Mouse (Mus musculus): Measurements from ENCODE around the gene Bcl11b. TPM values are rescaled to one million over a fixed set of nuclear protein-coding genes. Genes with fewer than 3 reads are reported as not detected.

Gene Bcl11b
- total and polyA plus RNA-seq, 3 experiments = 0.77 to 1.3 (median 1.1) TPM

DNA sequence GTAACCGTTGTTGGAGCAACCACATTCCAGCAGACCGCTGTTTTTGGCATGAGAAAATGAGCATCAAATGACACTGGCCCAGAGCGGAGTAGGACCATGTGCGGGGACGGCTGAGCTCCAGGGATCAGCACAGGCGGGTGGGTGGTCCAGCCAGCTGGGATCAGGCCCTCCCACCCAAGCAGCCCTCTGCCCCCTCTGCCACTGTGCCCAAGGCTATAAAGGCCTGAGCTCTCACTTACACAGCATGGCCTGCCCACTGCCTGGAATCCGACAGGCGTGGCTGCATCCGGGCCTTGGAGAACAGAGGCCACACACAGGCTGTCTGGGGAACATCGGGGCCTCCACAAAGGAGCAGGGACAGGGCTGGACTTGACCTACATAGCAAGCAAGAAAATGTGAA lies 113.6 kb downstream of the Bcl11b start:
- H3K4me1 ChIP-seq (ENCODE audit: control insufficient read depth, insufficient read depth, low read length) = no peaks in the 10 kb centered on the region
- 73% methylated on average over 10 of the region's 10 CpGs for WGBS
- no peak overlapping the region for H3K4me3 ChIP-seq
- no peak for TF ChIP-seq EP300 (IDR thresholded peaks at IDR 0.05; ENCODE audit: insufficient read depth, low read depth, low read length)
- no peak overlapping the region for H3K9ac ChIP-seq (ENCODE audit: low read depth, low read length)
- no peak overlapping the region for H3K27ac ChIP-seq
- no peaks in the 10 kb centered on the region for H3K27me3 ChIP-seq (ENCODE audit: control insufficient read depth, insufficient read depth, low read length)
- no peak for DNase-seq
- intact Hi-C loops (cut with DNase I) = no loop called here
- H3K79me2 ChIP-seq (replicated peaks; ENCODE audit: control insufficient read depth, insufficient read depth, low read length) = no peaks in the 10 kb centered on the region
- no peaks in the 10 kb centered on the region for H3K36me3 ChIP-seq (ENCODE audit: control insufficient read depth, insufficient read depth, low read length)

DNA sequence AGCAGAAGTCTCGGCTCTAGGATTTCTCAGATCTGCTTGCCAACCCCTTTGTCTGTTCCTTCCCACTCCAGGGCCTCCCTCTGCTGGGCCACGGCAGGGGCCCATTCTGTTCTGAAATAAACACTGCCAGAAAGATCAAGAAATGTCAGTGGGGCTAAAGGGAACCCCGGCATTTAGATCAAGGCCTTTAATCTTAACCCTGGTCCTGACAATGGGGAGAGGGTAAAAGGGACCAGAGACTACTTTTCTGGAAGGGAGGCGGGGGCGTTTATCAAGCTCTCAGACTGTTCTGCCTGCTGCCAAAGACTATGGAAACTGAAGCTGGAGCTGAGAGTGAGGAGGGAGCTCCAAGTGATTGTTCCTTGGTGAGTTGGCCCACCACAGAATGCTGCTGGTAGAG lies 114.8 kb downstream of the Bcl11b start:
- no peaks in the 10 kb centered on the region for H3K27me3 ChIP-seq (ENCODE audit: control insufficient read depth, insufficient read depth, low read length)
- 58% methylated on average over 5 of the region's 5 CpGs for WGBS
- intact Hi-C loops (cut with DNase I) = no loop called here
- H3K36me3 ChIP-seq (ENCODE audit: control insufficient read depth, insufficient read depth, low read length) = no peaks in the 10 kb centered on the region
- TF ChIP-seq CTCF (IDR thresholded peaks at IDR 0.05) (no peak), EP300 (IDR thresholded peaks at IDR 0.05; ENCODE audit: insufficient read depth, low read depth, low read length) (no peak), POLR2A (IDR thresholded peaks at IDR 0.05; ENCODE audit: insufficient read depth, low read depth, low read length) (no peak)
- no peaks in the 10 kb centered on the region for H3K4me1 ChIP-seq (ENCODE audit: control insufficient read depth, insufficient read depth, low read length)
- no peak overlapping the region for H3K4me3 ChIP-seq
- H3K79me2 ChIP-seq (replicated peaks; ENCODE audit: control insufficient read depth, insufficient read depth, low read length) = no peaks in the 10 kb centered on the region
- no peak overlapping the region for H3K9ac ChIP-seq (ENCODE audit: low read depth, low read length)
- H3K27ac ChIP-seq = no peak overlapping the region
- DNase-seq = no peak

DNA sequence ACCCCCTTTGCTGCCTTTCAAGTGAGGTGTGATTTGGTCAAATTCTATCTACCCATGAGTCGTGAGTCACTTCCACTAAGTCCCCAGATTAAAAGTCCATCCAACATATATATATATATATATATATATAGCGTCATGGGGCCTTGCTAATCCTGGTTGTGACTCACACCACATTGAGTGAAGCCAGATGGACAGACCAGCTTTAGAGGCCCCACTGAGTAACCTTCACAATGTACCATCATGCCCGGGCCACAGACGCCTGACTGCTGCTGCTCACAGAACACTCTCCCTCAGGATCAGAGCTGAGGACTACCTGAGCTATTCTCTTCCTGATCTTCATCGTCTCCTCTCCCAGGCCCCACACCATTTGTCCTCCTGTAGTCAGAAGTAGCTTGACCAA lies 115.4 kb downstream of the Bcl11b start:
- Histone ChIP-seq H3K4me1 (ENCODE audit: control insufficient read depth, insufficient read depth, low read length) (no peaks in the 10 kb centered on the region), H3K4me3 (no peak overlapping the region), H3K36me3 (ENCODE audit: control insufficient read depth, insufficient read depth, low read length) (no peaks in the 10 kb centered on the region), H3K79me2 (replicated peaks; ENCODE audit: control insufficient read depth, insufficient read depth, low read length) (no peaks in the 10 kb centered on the region), H3K27ac (no peak overlapping the region), H3K27me3 (ENCODE audit: control insufficient read depth, insufficient read depth, low read length) (no peaks in the 10 kb centered on the region), H3K9ac (ENCODE audit: low read depth, low read length) (no peak overlapping the region)
- intact Hi-C loops (cut with DNase I) = no loop called here
- TF ChIP-seq POLR2A (IDR thresholded peaks at IDR 0.05; ENCODE audit: insufficient read depth, low read depth, low read length) = no peak
- TF ChIP-seq EP300 (IDR thresholded peaks at IDR 0.05; ENCODE audit: insufficient read depth, low read depth, low read length) = no peak
- TF ChIP-seq CTCF (IDR thresholded peaks at IDR 0.05) = no peak
- DNase-seq = no peak
- 75% methylated on average over 5 of the region's 5 CpGs for WGBS

DNA sequence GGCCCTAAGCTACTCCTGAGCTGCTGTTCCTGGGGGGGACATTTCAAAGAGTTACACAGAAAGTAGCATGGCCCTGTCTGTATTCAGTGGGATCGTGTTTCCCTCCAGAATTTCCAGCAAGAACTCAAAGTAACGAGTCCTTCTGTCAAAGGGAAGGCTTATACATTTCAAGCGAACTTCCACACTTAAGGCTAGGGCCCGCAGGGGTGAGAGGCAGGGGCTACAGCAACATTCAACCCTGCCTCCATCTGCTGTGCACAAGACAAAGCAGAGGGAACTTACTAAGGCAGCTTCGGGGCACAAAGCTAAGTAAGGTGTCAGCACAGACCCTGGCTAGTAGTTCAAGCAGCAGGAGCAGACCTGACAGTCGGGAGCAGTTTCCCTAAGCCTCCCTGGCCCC lies 115.8 kb downstream of the Bcl11b start:
- H3K27me3 ChIP-seq (ENCODE audit: control insufficient read depth, insufficient read depth, low read length) = no peaks in the 10 kb centered on the region
- 69% methylated on average over 6 of the region's 6 CpGs for WGBS
- no peaks in the 10 kb centered on the region for H3K36me3 ChIP-seq (ENCODE audit: control insufficient read depth, insufficient read depth, low read length)
- no peaks in the 10 kb centered on the region for H3K4me1 ChIP-seq (ENCODE audit: control insufficient read depth, insufficient read depth, low read length)
- H3K4me3 ChIP-seq = no peak overlapping the region
- H3K79me2 ChIP-seq (replicated peaks; ENCODE audit: control insufficient read depth, insufficient read depth, low read length) = no peaks in the 10 kb centered on the region
- H3K27ac ChIP-seq = no peak overlapping the region
- intact Hi-C loops (cut with DNase I) = no loop called here
- TF ChIP-seq CTCF (IDR thresholded peaks at IDR 0.05) (no peak), POLR2A (IDR thresholded peaks at IDR 0.05; ENCODE audit: insufficient read depth, low read depth, low read length) (no peak), EP300 (IDR thresholded peaks at IDR 0.05; ENCODE audit: insufficient read depth, low read depth, low read length) (no peak)
- no peak for DNase-seq
- H3K9ac ChIP-seq (ENCODE audit: low read depth, low read length) = no peak overlapping the region

- no peaks in the 10 kb centered on the region for H3K36me3 ChIP-seq (ENCODE audit: control insufficient read depth, insufficient read depth, low read length)
- TF ChIP-seq POLR2A (IDR thresholded peaks at IDR 0.05; ENCODE audit: insufficient read depth, low read depth, low read length) (no peak), CTCF (IDR thresholded peaks at IDR 0.05) (no peak), EP300 (IDR thresholded peaks at IDR 0.05; ENCODE audit: insufficient read depth, low read depth, low read length) (no peak)
- WGBS = 37% methylated on average over 6 of the region's 6 CpGs
- H3K79me2 ChIP-seq (replicated peaks; ENCODE audit: control insufficient read depth, insufficient read depth, low read length) = no peaks in the 10 kb centered on the region
- no peak overlapping the region for H3K9ac ChIP-seq (ENCODE audit: low read depth, low read length)
- no peak for DNase-seq
- H3K27me3 ChIP-seq (ENCODE audit: control insufficient read depth, insufficient read depth, low read length) = no peaks in the 10 kb centered on the region
- H3K27ac ChIP-seq = no peak overlapping the region
- no peaks in the 10 kb centered on the region for H3K4me1 ChIP-seq (ENCODE audit: control insufficient read depth, insufficient read depth, low read length)
- no peak overlapping the region for H3K4me3 ChIP-seq
- intact Hi-C loops (cut with DNase I) = no loop called here
Measured at GRCm38 (mm10) chr12:107884330-107885065, 118.9 kb downstream of the Bcl11b start.

GRCm38 (mm10) chr12:107881726-107882125 lies 121.7 kb downstream of the Bcl11b start:
- no peak overlapping the region for H3K4me3 ChIP-seq
- TF ChIP-seq CTCF (IDR thresholded peaks at IDR 0.05) = no peak
- no peak for TF ChIP-seq EP300 (IDR thresholded peaks at IDR 0.05; ENCODE audit: insufficient read depth, low read depth, low read length)
- TF ChIP-seq POLR2A (IDR thresholded peaks at IDR 0.05; ENCODE audit: insufficient read depth, low read depth, low read length) = no peak
- no peaks in the 10 kb centered on the region for H3K4me1 ChIP-seq (ENCODE audit: control insufficient read depth, insufficient read depth, low read length)
- H3K9ac ChIP-seq (ENCODE audit: low read depth, low read length) = no peak overlapping the region
- WGBS = 85% methylated on average over 9 of the region's 9 CpGs
- no peak overlapping the region for H3K27ac ChIP-seq
- no peaks in the 10 kb centered on the region for H3K36me3 ChIP-seq (ENCODE audit: control insufficient read depth, insufficient read depth, low read length)
- H3K27me3 ChIP-seq (ENCODE audit: control insufficient read depth, insufficient read depth, low read length) = no peaks in the 10 kb centered on the region
- DNase-seq = no peak
- no peaks in the 10 kb centered on the region for H3K79me2 ChIP-seq (replicated peaks; ENCODE audit: control insufficient read depth, insufficient read depth, low read length)
- intact Hi-C loops (cut with DNase I) = no loop called here
